Mouse (Mus musculus): Measurements from ENCODE around the gene Arl5c.

DNA sequence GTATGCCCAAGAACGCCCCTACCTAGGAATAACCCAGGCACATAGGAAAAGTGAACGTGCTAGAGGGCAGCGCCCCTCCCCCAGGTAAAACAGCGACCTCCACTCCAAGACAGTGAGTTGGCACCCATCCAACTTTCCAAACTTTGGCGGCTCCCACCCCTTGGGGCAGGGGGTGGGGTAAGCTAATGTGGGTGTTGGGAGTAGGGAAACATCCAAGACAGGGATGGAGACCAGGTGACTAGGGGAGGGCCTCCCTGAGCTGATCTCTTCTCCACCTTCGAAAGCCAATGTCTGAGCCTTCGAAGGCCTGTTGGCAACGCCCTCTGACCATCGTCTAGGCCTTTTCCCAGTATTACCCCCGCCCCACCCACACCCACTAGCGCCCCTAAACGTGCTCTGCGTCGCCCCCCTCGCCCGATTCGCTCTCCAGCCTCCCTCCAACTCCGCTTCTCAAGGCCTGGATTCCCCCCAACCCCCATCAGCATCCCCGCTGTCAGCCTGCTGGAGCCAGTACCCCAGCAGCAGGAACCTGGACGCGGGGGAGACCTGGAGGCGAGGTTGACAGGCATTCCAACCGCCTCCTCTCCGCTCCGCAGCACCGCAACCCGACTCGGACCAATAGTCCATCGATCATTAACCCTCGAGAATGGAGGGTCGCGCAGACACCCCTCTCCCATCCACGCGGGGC lies 25.7 kb upstream of the Arl5c start:
- TF ChIP-seq CTCF (IDR thresholded peaks at IDR 0.05; ENCODE audit: low read depth, low read length) (no peak), POLR2A (IDR thresholded peaks at IDR 0.05; ENCODE audit: extremely low read depth, insufficient read depth, low read length) (no peak)
